Mouse (Mus musculus): ENCODE measurements at regions not wholly inside any gene's neighbourhood (a gene's known extent, or its start where the extent isn't known, plus 50 kb on each side); places are given as distances from the start of the nearest gene placed in this dataset.

- no peaks in the 10 kb centered on the region for H3K4me1 ChIP-seq (ENCODE audit: insufficient read depth, low read length)
- no peak for TF ChIP-seq CTCF (IDR thresholded peaks at IDR 0.05)
- no peaks in the 10 kb centered on the region for H3K36me3 ChIP-seq (ENCODE audit: insufficient read depth, low read length)
- WGBS = 93% methylated on average over 7 of the region's 7 CpGs
- ATAC-seq (ENCODE audit: low FRiP score) = no peak
- no peak overlapping the region for H3K9ac ChIP-seq (replicated peaks; ENCODE audit: low read length, poor library complexity, severe bottlenecking)
- no peak overlapping the region for H3K4me2 ChIP-seq (ENCODE audit: low read depth, low read length, poor library complexity, severe bottlenecking)
- H3K27me3 ChIP-seq (ENCODE audit: insufficient read depth, low read length) = no peaks in the 10 kb centered on the region
- H3K27ac ChIP-seq (ENCODE audit: low read depth, low read length) = no peak overlapping the region
- no peak for DNase-seq (ENCODE audit: low spot score)
- H3K9me3 ChIP-seq (ENCODE audit: low read length) = 0 out of 2 replicates have a peak, but pooled peaks cover 4% of the 10 kb centered on the region
- H3K4me3 ChIP-seq (ENCODE audit: low read depth, low read length) = no peak overlapping the region
Observed at GRCm38 (mm10) chr1:119350296-119350695, 71.8 kb downstream of the Inhbb start.

DNA sequence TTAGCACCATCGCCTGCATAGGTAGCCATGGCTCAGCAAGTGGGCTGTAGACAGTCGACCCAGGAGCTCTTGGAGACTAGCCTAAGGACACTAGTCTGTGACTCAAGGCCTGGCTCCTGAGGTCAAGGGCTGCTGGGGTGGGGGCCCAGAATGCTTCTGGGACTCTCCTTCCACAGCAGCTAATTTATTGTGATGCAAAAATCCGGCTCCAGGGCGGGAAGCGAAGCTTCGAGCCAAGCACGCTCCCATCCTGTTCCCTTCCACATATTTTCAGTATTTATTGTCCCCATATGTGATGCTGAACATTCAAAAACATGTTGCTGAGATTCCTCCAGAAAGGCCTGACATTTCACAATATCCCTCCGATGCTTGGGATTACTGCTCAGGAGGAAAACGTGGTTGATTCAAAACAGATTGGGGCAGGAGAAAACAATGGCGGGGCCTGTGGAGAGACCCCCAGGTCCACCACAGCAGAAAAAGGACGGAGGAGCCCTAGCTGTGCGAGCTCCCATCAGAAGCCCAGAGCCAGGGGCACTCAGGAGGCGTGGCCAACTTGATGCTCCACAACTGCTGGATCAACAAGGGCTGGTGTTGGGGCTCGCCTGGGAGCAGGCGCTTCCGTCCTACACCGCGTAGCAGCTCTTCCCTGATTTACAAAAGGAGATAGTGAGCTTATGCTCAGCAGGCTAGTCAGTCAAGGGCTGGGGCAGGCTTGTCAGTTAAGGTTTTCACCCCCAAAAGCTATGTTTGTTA lies 73.4 kb downstream of the Inhbb start:
- Histone ChIP-seq H3K27ac (ENCODE audit: low read depth, low read length) (no peak overlapping the region), H3K4me2 (ENCODE audit: low read depth, low read length, poor library complexity, severe bottlenecking) (no peak overlapping the region), H3K4me1 (ENCODE audit: insufficient read depth, low read length) (no peaks in the 10 kb centered on the region), H3K9me3 (ENCODE audit: low read length) (0 out of 2 replicates have a peak, but pooled peaks cover 4% of the 10 kb centered on the region), H3K27me3 (ENCODE audit: insufficient read depth, low read length) (no peaks in the 10 kb centered on the region), H3K9ac (replicated peaks; ENCODE audit: low read length, poor library complexity, severe bottlenecking) (no peak overlapping the region), H3K4me3 (ENCODE audit: low read depth, low read length) (no peak overlapping the region), H3K36me3 (ENCODE audit: insufficient read depth, low read length) (no peaks in the 10 kb centered on the region)
- ATAC-seq (ENCODE audit: low FRiP score) (no peak), DNase-seq (ENCODE audit: low spot score) (no peak)
- no peak for TF ChIP-seq CTCF (IDR thresholded peaks at IDR 0.05)
- WGBS = 21% methylated on average over 18 of the region's 18 CpGs

DNA sequence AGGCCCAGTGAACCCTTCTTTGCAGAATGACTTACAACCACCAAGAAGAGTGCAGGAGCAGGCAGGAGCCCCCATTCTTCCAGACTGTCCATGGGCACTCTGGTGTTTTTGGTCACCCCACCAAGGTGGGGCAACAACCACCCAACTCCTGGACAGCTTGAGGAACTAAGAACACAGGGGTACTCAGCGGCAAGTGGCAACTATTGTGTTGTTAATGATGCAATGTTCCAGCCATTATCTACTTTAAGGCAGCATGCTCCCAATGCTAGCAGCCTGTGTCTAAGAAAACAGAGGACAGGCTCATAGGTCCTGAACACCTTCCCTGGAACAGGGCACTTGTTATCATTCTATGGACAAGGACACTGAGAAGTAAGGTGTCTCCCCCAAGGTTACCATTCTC lies 74.3 kb downstream of the Inhbb start:
- no peak overlapping the region for H3K4me2 ChIP-seq (ENCODE audit: low read depth, low read length, poor library complexity, severe bottlenecking)
- no peak overlapping the region for H3K27ac ChIP-seq (ENCODE audit: low read depth, low read length)
- WGBS = 85% methylated on average over 1 of the region's 1 CpGs
- 0 out of 2 replicates have a peak, but pooled peaks cover 4% of the 10 kb centered on the region for H3K9me3 ChIP-seq (ENCODE audit: low read length)
- DNase-seq (ENCODE audit: low spot score) = no peak
- no peaks in the 10 kb centered on the region for H3K4me1 ChIP-seq (ENCODE audit: insufficient read depth, low read length)
- H3K27me3 ChIP-seq (ENCODE audit: insufficient read depth, low read length) = no peaks in the 10 kb centered on the region
- H3K4me3 ChIP-seq (ENCODE audit: low read depth, low read length) = no peak overlapping the region
- no peaks in the 10 kb centered on the region for H3K36me3 ChIP-seq (ENCODE audit: insufficient read depth, low read length)
- no peak overlapping the region for H3K9ac ChIP-seq (replicated peaks; ENCODE audit: low read length, poor library complexity, severe bottlenecking)
- no peak for ATAC-seq (ENCODE audit: low FRiP score)
- no peak for TF ChIP-seq CTCF (IDR thresholded peaks at IDR 0.05)

GRCm38 (mm10) chr1:119346634-119347155 lies 75.4 kb downstream of the Inhbb start:
- WGBS = 75% methylated on average over 5 of the region's 5 CpGs

DNA sequence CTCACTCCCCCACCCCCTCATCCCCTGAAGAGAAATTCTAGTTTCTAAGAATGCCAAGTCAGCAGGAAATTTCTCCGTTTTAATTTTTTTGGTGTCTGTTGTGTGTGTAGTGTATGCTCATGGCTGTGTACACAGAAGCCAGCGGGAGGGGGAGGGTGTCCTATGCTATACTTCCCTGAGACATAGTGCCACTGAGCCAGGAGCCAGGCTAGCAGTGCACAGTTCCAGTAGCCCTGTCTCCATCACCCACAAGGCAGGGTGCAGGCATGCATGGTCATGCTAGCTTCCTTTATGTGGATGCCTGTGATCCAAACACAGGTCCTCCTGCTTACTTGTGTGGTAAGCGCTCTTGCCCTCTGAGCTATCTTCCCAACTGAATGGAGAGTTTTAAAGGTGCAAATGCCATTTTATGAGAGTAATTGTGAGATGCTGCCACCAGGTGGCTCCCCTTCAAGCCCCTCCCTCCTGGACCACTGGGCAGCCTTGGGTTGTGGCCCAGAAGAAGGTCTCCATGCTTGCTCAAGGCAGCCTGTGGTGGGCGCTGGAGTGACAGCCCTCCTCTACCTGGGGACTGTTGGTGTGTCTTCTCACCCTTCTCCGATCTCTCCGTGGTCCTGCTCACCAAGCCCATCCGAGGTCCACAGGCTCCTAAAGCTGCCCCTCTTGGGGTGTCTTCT lies 76.8 kb downstream of the Inhbb start:
- no peaks in the 10 kb centered on the region for H3K27me3 ChIP-seq (ENCODE audit: insufficient read depth, low read length)
- no peak overlapping the region for H3K27ac ChIP-seq (ENCODE audit: low read depth, low read length)
- peak; percentile 21 for DNase-seq (ENCODE audit: low spot score)
- H3K36me3 ChIP-seq (ENCODE audit: insufficient read depth, low read length) = no peaks in the 10 kb centered on the region
- peak; percentile 50 for TF ChIP-seq CTCF (IDR thresholded peaks at IDR 0.05)
- 75% methylated on average over 7 of the region's 7 CpGs for WGBS
- no peak overlapping the region for H3K9ac ChIP-seq (replicated peaks; ENCODE audit: low read length, poor library complexity, severe bottlenecking)
- ATAC-seq (ENCODE audit: low FRiP score) = no peak
- no peaks in the 10 kb centered on the region for H3K9me3 ChIP-seq (ENCODE audit: low read length)
- no peak overlapping the region for H3K4me3 ChIP-seq (ENCODE audit: low read depth, low read length)
- H3K4me2 ChIP-seq (ENCODE audit: low read depth, low read length, poor library complexity, severe bottlenecking) = no peak overlapping the region
- H3K4me1 ChIP-seq (ENCODE audit: insufficient read depth, low read length) = no peaks in the 10 kb centered on the region

More at GRCm38 (mm10) chr1:119346634-119347155, 75.4 kb downstream of the Inhbb start:
- ATAC-seq (ENCODE audit: low FRiP score) (no peak), DNase-seq (ENCODE audit: low spot score) (no peak)
- Histone ChIP-seq H3K4me2 (ENCODE audit: low read depth, low read length, poor library complexity, severe bottlenecking) (no peak overlapping the region), H3K4me1 (ENCODE audit: insufficient read depth, low read length) (no peaks in the 10 kb centered on the region), H3K9ac (replicated peaks; ENCODE audit: low read length, poor library complexity, severe bottlenecking) (no peak overlapping the region), H3K27ac (ENCODE audit: low read depth, low read length) (no peak overlapping the region), H3K4me3 (ENCODE audit: low read depth, low read length) (no peak overlapping the region), H3K36me3 (ENCODE audit: insufficient read depth, low read length) (no peaks in the 10 kb centered on the region), H3K9me3 (ENCODE audit: low read length) (0 out of 2 replicates have a peak, but pooled peaks cover 3% of the 10 kb centered on the region), H3K27me3 (ENCODE audit: insufficient read depth, low read length) (no peaks in the 10 kb centered on the region)
- no peak for TF ChIP-seq CTCF (IDR thresholded peaks at IDR 0.05)

- Histone ChIP-seq H3K9me3 (ENCODE audit: low read length) (no peaks in the 10 kb centered on the region), H3K27me3 (ENCODE audit: insufficient read depth, low read length) (no peaks in the 10 kb centered on the region), H3K4me3 (ENCODE audit: low read depth, low read length) (no peak overlapping the region), H3K4me1 (ENCODE audit: insufficient read depth, low read length) (no peaks in the 10 kb centered on the region), H3K27ac (ENCODE audit: low read depth, low read length) (no peak overlapping the region), H3K9ac (replicated peaks; ENCODE audit: low read length, poor library complexity, severe bottlenecking) (no peak overlapping the region), H3K36me3 (ENCODE audit: insufficient read depth, low read length) (no peaks in the 10 kb centered on the region), H3K4me2 (ENCODE audit: low read depth, low read length, poor library complexity, severe bottlenecking) (no peak overlapping the region)
- ATAC-seq (ENCODE audit: low FRiP score) (no peak), DNase-seq (ENCODE audit: low spot score) (no peak)
- WGBS = 86% methylated on average over 4 of the region's 4 CpGs
- no peak for TF ChIP-seq CTCF (IDR thresholded peaks at IDR 0.05)
Observed at GRCm38 (mm10) chr1:119344046-119344445, 78.0 kb downstream of the Inhbb start.

Data from midbrain, postnatal 0 days (tissue).